Mouse (Mus musculus) lung, postnatal 14 days (tissue): ENCODE results near the gene Ttn.

Experiments
- DNase-seq: peaks from one replicate; pipeline ENCODE4 v3.0.0; 2021

Gene Ttn

DNA sequence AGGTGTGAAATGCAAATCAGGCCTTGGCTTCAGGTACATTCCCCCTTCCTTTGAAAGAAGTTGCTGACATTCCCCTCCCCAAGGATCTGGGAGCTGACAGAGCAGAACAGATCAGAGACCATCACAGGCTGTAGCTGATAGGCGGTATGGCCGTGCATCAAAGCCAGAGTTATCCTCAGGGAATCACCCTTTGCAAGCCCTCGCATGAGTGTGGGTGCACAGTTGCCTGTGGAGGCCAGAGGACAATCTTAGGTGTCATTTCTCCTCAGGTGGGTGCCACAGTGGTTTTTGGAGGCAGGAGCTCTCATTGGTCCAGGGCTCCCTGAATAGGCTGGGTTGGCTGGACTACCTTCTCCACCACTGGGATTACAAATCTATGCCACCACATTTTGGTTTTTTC is 280.2 kb downstream of the Ttn start:
- no peak for DNase-seq

DNA sequence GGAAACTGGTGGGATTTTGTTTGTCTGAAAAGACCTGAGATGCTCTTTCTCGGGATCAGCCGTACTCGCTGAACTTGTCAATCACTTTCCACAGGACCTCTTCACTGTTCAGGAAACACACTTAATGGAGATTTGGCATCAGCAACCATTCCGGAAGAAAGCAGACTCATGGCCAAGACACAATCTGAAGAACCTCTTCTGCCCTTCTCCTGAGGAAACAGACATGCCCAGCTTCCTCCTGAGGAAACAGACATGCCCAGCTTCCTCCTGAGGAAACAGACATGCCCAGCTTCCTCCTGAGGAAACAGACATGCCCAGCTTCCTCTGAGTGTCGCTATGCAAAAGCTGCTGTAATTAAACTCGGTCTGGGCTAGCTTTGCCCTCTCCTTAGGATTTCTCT is 287.1 kb downstream of the Ttn start:
- DNase-seq, result no peak

DNA sequence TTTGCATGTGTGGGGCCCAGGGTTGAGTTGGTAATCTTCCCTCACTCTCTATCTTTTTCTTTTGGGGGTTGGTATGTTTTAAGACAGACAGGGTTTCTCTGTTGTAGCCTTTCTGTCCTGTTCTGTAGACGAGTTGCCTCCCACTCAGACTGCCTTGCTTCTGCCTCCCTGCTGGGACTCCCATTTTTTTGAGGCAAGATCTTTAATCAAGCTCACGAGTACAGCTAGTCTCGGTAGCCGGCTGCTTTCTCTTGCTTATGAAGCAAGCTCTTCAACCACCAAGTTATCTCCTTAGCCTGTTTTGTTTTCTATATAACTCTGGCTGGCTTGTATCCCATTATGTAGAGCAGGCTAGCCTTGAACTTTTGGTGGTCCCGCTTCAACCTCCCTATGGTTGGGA is 288.6 kb downstream of the Ttn start:
- no peak for DNase-seq

DNA sequence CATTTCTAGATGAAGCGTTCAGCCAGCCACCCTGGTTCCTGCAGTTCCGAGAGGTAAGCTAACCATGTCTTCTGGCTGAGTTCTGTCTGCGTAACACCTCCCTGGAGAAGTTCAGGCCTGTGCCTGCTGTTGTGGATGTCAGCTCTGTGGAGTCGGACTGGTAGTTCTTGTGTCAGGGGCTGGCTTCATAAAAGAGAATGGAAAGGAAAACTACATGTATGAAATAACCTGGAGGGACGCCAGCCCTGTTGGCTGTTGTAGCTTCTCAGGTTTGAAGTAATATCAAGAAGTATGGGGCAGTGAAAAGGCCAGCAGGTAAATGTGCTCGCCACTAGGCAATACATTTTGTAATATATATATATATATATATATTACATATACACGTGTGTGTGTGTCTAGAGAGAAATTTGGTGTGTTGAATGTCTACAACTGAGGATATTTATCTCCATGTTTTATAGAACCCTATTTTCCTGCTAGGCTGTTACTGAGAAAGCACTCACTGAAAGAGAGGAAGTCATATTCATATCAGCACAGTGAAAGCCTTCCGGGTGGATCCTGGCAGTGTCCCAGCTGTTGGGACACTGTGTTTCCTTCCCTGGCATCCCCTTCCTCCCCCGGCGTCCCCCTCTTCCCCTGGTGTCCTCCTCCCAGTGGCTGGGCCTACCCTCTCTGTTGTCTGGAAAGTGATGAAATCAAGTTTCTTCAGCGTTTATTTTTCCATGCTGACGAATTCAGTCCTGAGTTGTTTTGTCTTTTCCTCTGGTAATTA is 291.7 kb downstream of the Ttn start:
- DNase-seq, result peak; percentile 81

DNA sequence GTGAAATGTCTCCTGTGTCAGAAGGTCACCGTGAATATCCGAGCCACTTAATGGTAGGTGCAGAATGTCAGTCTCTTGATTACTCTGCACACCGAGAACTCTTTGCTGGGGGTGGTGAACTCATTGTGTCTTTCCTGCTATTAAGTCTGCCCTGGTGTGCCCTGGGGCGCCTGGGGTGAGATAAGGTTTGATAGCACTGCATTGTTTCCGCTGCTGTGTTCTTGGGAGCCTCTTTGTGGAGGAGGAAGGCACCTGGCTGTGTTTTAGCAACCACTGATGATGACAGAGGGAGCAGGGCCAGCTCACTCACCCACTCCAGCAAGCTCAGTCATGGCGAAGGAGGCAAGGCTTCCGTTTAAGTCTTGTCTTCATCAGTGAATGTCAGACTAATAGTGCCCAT is 294.2 kb downstream of the Ttn start:
- DNase-seq, result no peak

DNA sequence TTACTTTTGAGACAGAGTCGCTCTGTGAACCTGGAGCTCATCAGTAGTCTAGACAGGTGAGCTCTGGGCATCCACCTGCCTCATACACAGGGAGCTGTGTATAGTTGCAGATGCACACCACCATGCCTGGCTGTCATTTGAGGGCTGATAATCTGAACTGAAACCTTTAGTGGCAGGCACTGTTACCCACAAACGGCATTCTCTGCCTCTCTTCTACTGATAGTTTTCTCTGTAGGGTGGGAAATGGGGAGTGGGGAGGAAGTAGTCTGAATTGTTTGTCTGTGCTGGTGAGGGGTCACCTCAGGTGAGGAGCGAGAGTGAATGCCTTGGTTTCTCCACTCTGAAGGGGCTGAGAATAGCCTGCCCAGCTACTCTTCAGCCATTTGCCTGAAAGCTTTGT is 294.7 kb downstream of the Ttn start:
- no peak for DNase-seq

DNA sequence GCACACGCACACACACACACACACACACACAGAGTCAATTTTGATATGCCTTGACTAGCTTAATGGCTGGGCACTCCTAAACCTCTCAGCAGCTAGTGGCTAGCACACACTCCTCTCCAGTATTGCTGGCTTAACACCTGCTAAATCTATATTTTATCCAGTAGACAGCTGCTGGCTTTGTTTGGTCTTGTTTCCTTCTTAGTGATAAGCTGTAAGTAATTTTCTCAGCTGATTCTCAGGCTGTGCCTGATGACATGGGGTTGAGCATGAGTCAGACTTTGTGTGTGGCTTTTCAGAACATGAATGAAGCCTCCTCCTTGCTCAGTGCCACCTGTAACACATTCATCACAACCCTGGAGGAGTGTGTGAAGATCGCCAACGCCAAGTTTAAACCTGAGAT is 295.4 kb downstream of the Ttn start:
- DNase-seq, result no peak

DNA sequence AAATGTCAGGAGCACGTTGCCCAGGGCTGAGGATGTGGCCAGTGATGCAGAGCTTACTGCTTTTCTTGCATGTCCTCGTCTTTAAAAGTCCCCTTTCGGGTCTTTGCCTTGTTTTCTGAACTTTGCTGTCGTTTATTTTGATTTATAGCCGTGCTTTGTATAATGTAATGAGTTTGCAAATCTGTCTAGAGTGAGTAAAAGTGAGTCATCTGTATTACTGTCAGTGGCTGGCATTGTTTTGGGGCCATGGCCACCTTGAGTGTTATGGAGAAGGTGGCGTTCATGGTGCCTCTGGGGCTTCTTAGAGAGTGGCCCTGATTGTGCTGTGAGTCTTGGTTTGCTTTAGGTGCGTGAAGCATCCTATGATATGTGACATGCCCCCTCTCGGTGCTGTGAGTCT is 300.0 kb downstream of the Ttn start:
- DNase-seq, result no peak

DNA sequence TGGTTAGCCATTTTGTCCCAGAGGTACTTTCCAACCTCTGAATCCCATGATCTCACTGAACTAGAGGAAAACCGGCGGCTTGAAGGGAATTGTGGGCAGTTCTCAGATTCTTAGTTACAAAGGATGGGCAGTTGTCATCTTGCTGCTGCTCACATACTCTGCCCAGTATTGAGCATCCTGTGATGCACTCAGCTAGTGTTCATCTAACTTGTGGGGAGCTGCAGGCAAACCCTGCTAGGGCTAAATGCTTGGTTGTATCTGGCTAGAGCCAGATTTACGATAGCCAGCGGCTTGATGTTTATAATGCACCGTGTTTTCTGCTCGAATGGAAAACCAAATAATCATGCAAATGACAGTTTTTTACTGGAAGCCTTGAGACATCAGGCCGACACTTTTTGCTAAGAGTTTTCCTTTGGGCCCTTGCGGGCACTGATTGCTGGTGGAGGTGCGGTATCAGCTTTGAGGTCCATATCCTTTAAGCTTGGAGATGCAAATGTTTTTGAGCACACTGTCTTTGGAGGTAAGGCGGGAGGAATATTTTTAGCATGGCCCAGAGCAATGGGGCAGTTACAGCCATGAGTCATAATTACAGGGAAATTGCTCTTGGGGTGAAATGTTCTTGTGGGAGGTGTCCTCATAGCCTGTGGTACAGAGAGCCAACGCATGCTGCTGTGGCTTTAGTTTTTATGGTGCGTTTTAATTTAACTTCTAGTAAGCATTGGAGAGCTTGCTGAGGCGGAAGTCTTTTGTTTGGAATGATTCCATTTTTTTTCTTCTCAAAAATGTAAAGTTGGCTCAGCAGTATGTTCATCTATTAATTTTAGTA is 305.7 kb downstream of the Ttn start:
- DNase-seq, result no peak

DNA sequence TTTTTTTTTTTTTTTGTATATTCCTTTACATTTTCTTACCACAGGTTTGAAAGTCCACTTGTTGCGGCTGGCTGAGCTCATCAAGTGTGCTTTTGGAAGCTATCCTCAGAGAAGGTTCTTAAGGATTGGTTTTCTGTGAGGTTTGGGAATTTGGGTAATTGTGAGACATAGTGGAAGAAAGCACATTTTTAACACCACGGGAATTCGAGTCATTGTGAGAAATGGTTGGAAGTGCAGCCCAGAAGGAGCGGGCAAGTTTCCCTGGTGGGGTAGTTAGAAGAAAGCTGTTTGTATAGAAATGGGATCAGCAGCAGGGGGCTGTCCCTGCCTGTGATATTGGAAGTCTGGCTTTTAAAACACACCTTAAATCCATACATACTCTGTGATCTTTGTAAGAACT is 306.4 kb downstream of the Ttn start:
- no peak for DNase-seq

DNA sequence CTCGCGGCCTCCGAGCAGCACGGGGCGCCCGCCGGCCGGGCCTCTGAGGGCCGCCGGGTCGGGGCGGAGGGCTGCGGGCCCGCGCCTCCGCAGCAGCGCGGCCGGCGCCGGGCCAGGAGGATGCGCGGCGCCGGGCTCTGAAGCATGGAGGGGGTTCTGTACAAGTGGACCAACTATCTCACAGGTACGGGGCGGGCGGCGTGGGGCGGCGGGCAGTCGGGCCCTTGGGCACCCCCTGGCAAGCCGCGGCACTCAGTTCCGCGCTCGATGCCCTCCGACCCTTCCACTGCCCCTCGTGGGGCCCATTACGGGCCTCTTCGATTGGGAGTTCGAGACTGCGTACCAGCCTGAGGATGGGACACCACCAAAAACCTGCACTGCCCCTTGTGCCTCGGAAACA is 306.9 kb downstream of the Ttn start:
- no peak for DNase-seq

DNA sequence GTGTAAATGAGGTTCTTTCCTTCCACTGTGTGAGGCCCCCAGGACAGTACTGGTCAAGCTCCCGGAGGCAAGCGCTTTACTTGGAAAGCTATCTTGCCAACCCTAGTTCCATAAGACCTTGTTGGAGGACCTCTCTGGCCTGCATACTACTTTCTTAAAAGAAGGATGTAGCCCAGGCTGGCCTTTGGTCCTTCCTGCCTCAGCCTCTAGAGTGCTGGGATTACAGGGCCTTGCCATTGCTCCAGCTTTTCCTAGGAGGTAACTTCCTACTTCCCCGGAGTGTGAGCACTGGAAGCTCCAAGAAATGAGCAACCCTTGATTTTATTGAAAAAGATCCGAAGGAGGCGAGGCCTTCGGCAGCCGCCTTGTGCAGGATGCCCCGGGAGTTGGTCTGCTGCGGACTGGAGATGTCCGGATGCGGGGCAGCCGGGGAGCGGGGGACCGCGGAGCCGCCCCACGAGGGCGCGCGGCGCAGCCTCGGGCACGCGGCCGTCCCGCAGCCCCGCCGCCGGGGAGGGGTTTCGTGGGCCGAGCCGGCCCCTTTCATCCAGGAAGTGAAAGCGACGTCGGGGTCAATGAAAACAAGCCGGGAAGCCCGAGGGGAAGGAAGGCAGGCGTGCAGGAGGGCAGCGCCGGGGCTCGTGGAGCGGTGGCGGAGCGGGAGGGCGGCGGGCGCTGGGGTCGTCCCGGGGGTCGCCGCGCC is 307.5 kb downstream of the Ttn start, which contains the start of gene Plekha3:
Plekha3 (plus strand) TSS at position 557 of the 703 bp plus-strand sequence.
- peak; percentile 86 for DNase-seq

DNA sequence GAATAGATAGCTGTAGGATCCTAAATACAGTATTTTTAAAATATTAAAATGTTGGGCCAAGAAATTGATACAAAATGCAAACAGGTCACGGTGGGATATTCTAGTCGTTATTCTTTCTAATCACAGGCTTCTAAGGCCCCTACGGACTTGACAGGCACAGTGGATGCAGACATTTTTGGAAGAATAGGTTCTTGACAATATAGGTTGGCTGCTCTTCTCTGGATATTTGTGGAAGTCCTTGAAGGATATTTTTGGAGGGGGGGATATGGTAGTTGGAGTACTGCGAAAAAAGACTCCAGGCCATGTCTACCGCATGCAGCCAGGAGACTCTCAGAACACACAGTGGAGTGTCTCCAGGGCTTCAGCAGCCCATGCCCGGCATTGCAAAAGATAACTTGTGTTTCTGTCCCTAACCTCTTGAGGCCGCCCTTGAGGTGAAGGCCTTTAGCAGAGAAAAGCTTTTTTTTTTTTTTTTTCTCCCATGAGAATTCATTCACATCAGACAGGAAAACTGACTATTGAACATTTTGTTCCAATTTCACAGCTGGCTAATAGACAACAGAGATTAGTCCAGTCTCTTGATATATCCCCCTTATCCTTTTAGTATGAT is 308.8 kb downstream of the Ttn start:
- DNase-seq, result peak; percentile 62

DNA sequence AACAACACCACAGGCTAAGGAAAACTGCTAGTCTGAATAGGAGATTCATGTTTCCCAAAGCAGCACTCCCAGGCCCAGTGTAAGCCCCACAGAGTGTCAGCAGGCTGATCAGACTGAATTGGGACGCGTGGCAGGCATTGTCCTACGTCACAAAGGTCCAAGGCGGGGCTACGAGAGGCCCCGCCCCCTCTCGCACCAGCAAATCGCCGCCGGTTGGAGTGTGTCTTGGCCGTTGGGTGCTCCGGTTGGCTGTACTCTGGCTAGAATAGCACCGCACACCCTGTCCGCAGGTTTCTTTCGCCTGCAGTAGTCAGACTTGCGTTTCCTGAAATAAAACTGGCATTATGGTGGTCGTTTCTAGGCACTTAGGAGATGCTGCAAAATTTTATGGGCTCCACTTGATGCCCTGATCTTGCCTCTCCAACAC is 309.4 kb downstream of the Ttn start, which contains the start of gene Fkbp7:
Fkbp7 (minus strand) TSS at position 151 of the 427 bp plus-strand sequence.
- peak; percentile 91 for DNase-seq

DNA sequence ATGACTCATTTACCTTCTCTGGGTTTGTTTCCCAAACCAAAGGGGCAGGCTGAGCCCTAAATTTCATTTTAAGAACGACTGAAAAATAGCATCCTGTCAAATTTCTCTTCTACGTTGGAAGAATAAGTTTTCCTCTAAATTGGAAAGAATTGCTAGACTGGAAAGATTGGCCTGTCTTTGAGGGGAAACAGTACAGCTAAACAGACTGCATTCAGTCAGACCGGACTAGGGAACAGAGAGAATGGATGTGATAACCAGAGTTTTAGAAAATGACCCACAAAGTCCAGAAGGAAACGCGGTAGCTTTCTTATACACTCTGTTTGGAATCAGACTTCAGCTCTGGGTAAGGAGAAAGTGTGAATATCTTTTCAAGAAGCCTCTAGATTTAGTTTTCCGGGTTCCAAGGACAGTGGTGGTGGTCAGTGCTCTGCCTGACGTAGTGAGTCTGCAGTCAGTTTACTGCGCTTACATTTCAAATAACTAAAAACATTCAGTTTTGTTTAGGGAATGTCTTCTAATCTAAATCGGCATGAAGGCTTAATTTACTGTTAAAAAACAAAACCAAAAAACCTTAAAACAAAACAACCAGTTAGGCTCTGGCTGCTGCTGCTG is 310.1 kb downstream of the Ttn start:
- DNase-seq, result no peak

DNA sequence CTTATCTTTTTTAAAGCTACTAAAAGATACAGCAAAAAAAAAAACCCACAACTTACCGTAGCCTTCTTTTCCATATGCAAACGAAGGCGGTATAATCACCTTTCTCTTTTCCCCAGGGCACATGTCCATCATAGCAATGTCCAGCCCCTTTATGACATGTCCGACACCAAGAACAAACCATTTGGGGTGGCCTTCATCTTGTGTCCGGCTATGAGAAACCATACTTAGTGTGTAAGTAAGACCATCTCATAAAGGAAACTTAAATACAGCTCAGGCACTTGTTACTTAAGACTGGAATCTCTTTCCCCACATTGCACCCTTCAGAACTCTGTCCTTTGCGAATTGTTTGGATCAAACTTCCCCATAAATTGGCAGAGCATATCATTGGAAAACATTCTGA is 310.7 kb downstream of the Ttn start:
- DNase-seq, result no peak

DNA sequence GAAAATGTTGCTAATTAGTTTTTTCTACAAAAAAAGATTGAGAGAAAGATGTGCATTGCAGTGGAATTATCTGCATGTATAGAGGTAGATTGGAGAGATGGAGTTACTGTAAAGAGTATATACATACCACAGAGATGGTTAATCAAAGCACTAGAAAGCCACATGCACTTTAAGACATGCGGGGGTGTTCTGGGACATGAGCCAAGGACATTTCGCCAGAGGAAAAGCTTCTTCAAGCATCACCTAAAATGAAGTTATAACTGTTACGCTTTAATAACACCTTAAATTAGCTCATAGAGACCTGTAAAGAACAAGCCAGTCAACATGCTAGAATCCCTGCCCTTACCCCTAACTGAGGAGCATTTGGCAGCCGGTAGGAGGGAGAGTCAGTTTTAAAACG is 315.1 kb downstream of the Ttn start:
- no peak for DNase-seq

DNA sequence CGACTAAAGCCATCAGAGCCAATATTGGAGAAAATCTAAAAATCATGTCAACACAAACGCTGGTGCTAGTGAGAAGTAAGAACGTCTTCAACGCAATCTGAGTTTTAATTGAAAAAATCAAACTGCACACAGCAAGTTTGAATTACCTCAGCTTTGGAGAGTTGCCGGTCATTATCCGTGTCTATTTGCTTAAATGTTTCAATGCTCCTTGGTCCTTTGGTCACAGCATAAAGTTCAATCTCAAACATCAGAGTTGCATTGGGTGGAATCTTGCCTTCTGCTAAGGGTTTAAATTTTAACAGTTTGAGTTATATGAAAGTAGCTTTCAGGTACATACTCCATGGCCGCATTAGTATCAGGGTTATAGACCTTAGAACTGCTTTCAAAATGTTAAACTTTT is 316.8 kb downstream of the Ttn start:
- DNase-seq, result no peak

DNA sequence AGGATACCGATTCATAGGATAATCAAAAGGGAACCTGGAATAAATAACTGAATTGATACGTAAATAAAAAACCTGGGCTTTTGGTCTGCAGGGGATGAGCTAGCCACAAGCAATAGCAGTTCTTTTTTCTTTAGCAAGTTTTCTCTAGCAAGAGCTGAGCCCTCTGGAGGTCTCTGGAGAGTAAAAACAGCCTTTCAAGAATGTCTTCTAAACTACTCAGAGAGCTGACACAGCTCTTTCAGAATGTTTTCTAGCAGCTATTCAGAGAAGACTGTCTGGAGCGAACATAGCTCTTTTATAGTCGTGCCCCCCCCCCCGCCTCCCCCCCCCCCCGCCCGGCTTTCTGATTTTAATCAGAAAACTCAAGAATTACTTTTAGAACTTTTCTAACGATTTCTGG is 322.9 kb downstream of the Ttn start:
- DNase-seq, result no peak

DNA sequence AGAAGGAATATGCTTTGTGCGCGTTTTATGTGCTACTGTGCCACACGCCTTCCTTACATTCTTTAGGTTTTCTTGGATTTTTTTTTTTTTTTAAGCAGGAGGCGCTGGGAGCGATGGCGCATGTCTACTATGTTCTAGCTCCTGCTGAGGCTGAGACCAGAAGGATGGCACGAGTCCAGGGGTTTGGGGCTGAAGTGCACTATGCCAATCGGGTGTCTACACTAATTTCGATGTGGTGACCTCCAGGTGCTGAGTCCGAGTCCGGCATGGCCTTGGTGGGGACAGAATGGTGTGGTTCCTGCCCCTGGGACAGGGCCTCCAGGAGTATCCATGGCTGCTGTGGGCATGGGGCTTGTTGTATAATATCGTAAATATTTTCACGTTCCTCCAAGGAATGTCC is 323.8 kb downstream of the Ttn start:
- no peak for DNase-seq

DNA sequence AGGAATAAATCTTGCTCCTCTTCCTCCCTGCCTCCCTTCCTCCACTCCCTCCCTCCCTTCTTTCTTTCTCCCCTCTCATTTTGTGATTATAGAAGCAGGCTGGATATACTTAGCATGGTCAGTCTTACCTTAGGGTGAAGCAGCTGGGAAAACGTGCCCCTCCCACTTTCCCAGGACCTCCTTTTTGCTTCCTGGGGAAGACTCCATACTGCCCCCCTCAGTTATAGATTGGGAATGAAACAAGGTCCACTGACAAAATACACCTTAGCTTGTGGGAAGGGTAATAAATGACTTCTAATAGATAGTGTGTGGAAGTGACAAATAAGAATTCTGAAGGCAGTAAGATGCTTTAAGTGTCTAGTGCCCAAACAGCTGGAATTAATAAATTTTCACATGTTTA is 326.4 kb downstream of the Ttn start:
- no peak for DNase-seq

DNA sequence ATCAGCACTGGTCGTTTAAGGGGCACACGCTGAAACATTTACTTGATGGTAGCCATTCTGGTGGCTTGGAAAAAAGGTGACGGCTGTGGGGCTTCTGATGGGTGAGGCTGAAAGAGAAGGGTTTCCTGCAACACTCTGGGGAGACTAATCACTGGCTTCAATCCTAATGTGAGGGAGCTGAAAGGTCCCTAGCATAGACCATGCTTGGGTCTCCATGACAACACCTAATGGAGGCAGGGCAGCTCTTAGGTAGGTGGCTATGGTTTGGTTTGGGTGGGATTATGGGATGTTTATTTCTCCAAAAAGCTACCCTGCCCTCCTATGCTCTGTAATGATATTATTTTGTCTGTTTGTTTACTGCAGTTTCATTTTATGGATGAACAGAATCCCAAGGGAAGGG is 326.9 kb downstream of the Ttn start:
- DNase-seq, result no peak

DNA sequence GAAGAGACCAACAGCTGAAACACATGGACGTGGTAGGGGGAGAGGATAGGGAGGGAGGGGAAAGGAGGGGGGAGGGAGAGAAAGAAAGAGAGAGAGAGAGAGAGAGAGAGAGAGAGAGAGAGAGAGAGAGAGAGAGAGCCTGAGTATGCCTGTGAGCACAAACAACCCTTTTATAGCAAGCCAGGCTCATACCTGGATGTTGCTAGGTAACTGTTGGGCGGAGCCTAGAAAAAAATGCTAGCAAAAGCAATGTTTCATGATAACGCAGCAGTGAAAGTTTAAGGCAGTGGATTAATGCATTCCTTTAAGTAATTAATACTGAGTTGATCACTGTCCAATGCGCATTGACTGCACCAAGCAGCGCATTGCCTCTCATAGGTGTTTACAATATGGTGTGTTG is 327.7 kb downstream of the Ttn start:
- DNase-seq, result no peak
